Mouse (Mus musculus) spleen, adult 2 months (tissue): ENCODE data around the gene Mpv17. TPM values are rescaled to one million over a fixed set of nuclear protein-coding genes. Genes with fewer than 3 reads are reported as not detected.

ENCODE experiments used
- DNase-seq, 2 experiments: peaks; one replicate each; pipeline versions ENCODE4 v3.0.0 to v3.0.0-alpha.2; 2012 to 2021; ENCODE audit warnings: low spot score in 2 of 2, low read depth in 1 of 2
- H3K27ac ChIP-seq: fragments of 200-500 bp; 2 replicates; pipeline ENCODE4 v1.5.1; 2012; ENCODE audit warnings: low read length, inconsistent platforms; ENCODE audit not compliant: insufficient read depth
- H3K27me3 ChIP-seq: fragments of 200-500 bp; 2 replicates; pipeline ENCODE4 v1.6.1; 2012; ENCODE audit warnings: mild to moderate bottlenecking, moderate library complexity, low read length, inconsistent platforms; ENCODE audit not compliant: control insufficient read depth, insufficient read depth
- H3K36me3 ChIP-seq: fragments of 200-500 bp; 2 replicates; pipeline ENCODE4 v1.6.1; 2012; ENCODE audit warnings: mild to moderate bottlenecking, low read length, inconsistent platforms; ENCODE audit not compliant: control insufficient read depth, insufficient read depth
- H3K4me1 ChIP-seq: fragments of 200-500 bp; 2 replicates; pipeline ENCODE4 v1.6.1; 2011; ENCODE audit warnings: inconsistent platforms; ENCODE audit not compliant: control insufficient read depth, insufficient read depth, insufficient read length
- H3K4me3 ChIP-seq: fragments of 200-500 bp; 2 replicates; pipeline ENCODE4 v1.5.1; 2011; ENCODE audit warnings: mild to moderate bottlenecking, inconsistent platforms; ENCODE audit not compliant: insufficient read depth, insufficient read length; ENCODE audit errors: extremely low read depth
- CTCF ChIP-seq: fragments of 200-500 bp; IDR thresholded peaks from 2 replicates; pipeline ENCODE4 v1.5.1; 2011; ENCODE audit warnings: mild to moderate bottlenecking, inconsistent platforms; ENCODE audit not compliant: insufficient read depth, insufficient read length, insufficient replicate concordance; ENCODE audit errors: extremely low read depth
- POLR2A ChIP-seq: fragments of 200-500 bp; IDR thresholded peaks from 2 replicates; pipeline ENCODE4 v1.6.1; 2011; ENCODE audit warnings: low read depth, low read length, inconsistent platforms
- WGBS: fragments of 180-500 bp; shearing (Covaris S2); methylation state at CpG from one replicate; pipeline ENCODE4 v1.1.7; 2018; 5-methylcytosine and 5-hydroxymethylcytosine counted together
- polyA plus RNA-seq: library from polyadenylated mRNA; depleted of rRNA; stranded (reverse); fragments of >200 nt; gene quantifications from 2 replicates; pipeline ENCODE4 v1.2.3, GENCODE M21; 2012; rRNA removed

The Mpv17 gene
- polyA plus RNA-seq, 1 experiment, result 34.9 TPM

GRCm38 (mm10) chr5:31092231-31092975, 61.6 kb downstream of the Mpv17 start:
- WGBS, result 10% methylated on average over 47 of the region's 53 CpGs
- TF ChIP-seq POLR2A, result no peak
- TF ChIP-seq CTCF, result no peak
- Histone ChIP-seq H3K27ac (no peak overlapping the region), H3K4me1 (peaks cover 22% of the 10 kb centered on the region), H3K27me3 (peaks cover 29% of the 10 kb centered on the region), H3K36me3 (no peaks in the 10 kb centered on the region), H3K4me3 (peak overlapping the region; percentile 32; the same call in 1 of the 2 replicates)
- DNase-seq, result peak in 1 of 2 experiments; percentile 3

Other genes with a start within 250 kb of the Mpv17 start
- 143 and 161 TPM in 2 replicates for gene Ost4, start 246.5 kb downstream of the Mpv17 start, polyA plus RNA-seq
- gene Emilin1, start 240.8 kb downstream of the Mpv17 start, polyA plus RNA-seq, result 83.9 and 104 TPM in 2 replicates
- 28.0 and 30.2 TPM in 2 replicates for gene Khk, start 232.8 kb downstream of the Mpv17 start, polyA plus RNA-seq
- 0.47 and 0.76 TPM in 2 replicates for gene Cgref1, start 208.7 kb downstream of the Mpv17 start, polyA plus RNA-seq
- gene Preb, start 193.9 kb downstream of the Mpv17 start, polyA plus RNA-seq, result 227 and 270 TPM in 2 replicates
- 0.29 and 0.34 TPM in 2 replicates for gene Tcf23, start 185.6 kb downstream of the Mpv17 start, polyA plus RNA-seq
- gene Atraid, start 105.9 kb downstream of the Mpv17 start, polyA plus RNA-seq, result 43.9 and 53.5 TPM in 2 replicates
- gene Slc5a6, start 105.3 kb downstream of the Mpv17 start, polyA plus RNA-seq, result 16.0 and 16.3 TPM in 2 replicates
- gene Cad, start 99.5 kb downstream of the Mpv17 start, polyA plus RNA-seq, result 44.0 and 52.5 TPM in 2 replicates
- not detected in 2 replicates for gene Dnajc5g, start 48.0 kb downstream of the Mpv17 start, polyA plus RNA-seq
- 0.08 and 0.09 TPM in 2 replicates for gene Slc30a3, start 46.0 kb downstream of the Mpv17 start, polyA plus RNA-seq
- gene Trim54, start 37.5 kb downstream of the Mpv17 start, polyA plus RNA-seq, result not detected in 2 replicates
- gene Ucn, start 15.4 kb downstream of the Mpv17 start, polyA plus RNA-seq, result not detected in 2 replicates
- 1.4 and 2.1 TPM in 2 replicates for gene Gm29609, start 25.7 kb upstream of the Mpv17 start, polyA plus RNA-seq
- 47.3 and 48.9 TPM in 2 replicates for gene Gtf3c2, start 25.9 kb upstream of the Mpv17 start, polyA plus RNA-seq
- gene Snx17, start 39.0 kb upstream of the Mpv17 start, polyA plus RNA-seq, result 58.4 and 66.9 TPM in 2 replicates
- 31.9 and 40.4 TPM in 2 replicates for gene Eif2b4, start 39.2 kb upstream of the Mpv17 start, polyA plus RNA-seq
- gene Zfp513, start 48.1 kb upstream of the Mpv17 start, polyA plus RNA-seq, result 49.3 and 79.8 TPM in 2 replicates
- gene Ppm1g, start 66.4 kb upstream of the Mpv17 start, polyA plus RNA-seq, result 65.7 and 110 TPM in 2 replicates
- 148 and 199 TPM in 2 replicates for gene Nrbp1, start 86.6 kb upstream of the Mpv17 start, polyA plus RNA-seq
- 0.27 and 0.29 TPM in 2 replicates for gene Gm9970, start 87.0 kb upstream of the Mpv17 start, polyA plus RNA-seq
- 25.0 and 37.0 TPM in 2 replicates for gene Krtcap3, start 97.4 kb upstream of the Mpv17 start, polyA plus RNA-seq
- 17.0 and 18.4 TPM in 2 replicates for gene Ift172, start 136.9 kb upstream of the Mpv17 start, polyA plus RNA-seq
- 3.6 and 4.9 TPM in 2 replicates for gene Fndc4, start 141.8 kb upstream of the Mpv17 start, polyA plus RNA-seq
- 0.08 TPM in 1 of 2 replicates, not detected in the other for gene Gckr, start 143.2 kb upstream of the Mpv17 start, polyA plus RNA-seq